Mouse (Mus musculus): Measurements from ENCODE around the gene Hvcn1. TPM values are rescaled to one million over a fixed set of nuclear protein-coding genes. Genes with fewer than 3 reads are reported as not detected.

The Hvcn1 gene
- total and polyA plus RNA-seq, 2 experiments, result 1.5 to 1.7 TPM

GRCm38 (mm10) chr5:122224291-122224690 is 17.7 kb downstream of the Hvcn1 start:
- TF ChIP-seq CTCF (IDR thresholded peaks at IDR 0.05; ENCODE audit: low read depth, low read length) (no peak), POLR2A (IDR thresholded peaks at IDR 0.05; ENCODE audit: extremely low read depth, insufficient read depth, low read length) (no peak)
- H3K4me3 ChIP-seq (ENCODE audit: insufficient read depth, low read depth, low read length), result no peak overlapping the region
- no peaks in the 10 kb centered on the region for H3K79me2 ChIP-seq (ENCODE audit: control insufficient read depth, insufficient read depth, low read length)
- H3K4me1 ChIP-seq (ENCODE audit: control insufficient read depth, insufficient read depth, low read length), result no peaks in the 10 kb centered on the region
- no peak overlapping the region for H3K9ac ChIP-seq (ENCODE audit: low read depth, low read length)
- H3K36me3 ChIP-seq (ENCODE audit: control insufficient read depth, insufficient read depth, low read length), result no peaks in the 10 kb centered on the region
- DNase-seq (ENCODE audit: extremely low read depth, low read depth, low spot score), result no peak
- no peak overlapping the region for H3K27ac ChIP-seq (replicated peaks; ENCODE audit: insufficient read depth, low read depth, low read length)
- no peaks in the 10 kb centered on the region for H3K27me3 ChIP-seq (ENCODE audit: control insufficient read depth, insufficient read depth, low read length)
- 90% methylated on average over 2 of the region's 2 CpGs for WGBS

- Histone ChIP-seq H3K36me3 (ENCODE audit: control insufficient read depth, insufficient read depth, low read length) (no peaks in the 10 kb centered on the region), H3K4me1 (ENCODE audit: control insufficient read depth, insufficient read depth, low read length) (no peaks in the 10 kb centered on the region), H3K27ac (replicated peaks; ENCODE audit: insufficient read depth, low read depth, low read length) (no peak overlapping the region), H3K4me3 (ENCODE audit: insufficient read depth, low read depth, low read length) (no peak overlapping the region), H3K9ac (ENCODE audit: low read depth, low read length) (no peak overlapping the region), H3K27me3 (ENCODE audit: control insufficient read depth, insufficient read depth, low read length) (no peaks in the 10 kb centered on the region), H3K79me2 (ENCODE audit: control insufficient read depth, insufficient read depth, low read length) (no peaks in the 10 kb centered on the region)
- 67% methylated on average over 3 of the region's 3 CpGs for WGBS
- TF ChIP-seq POLR2A (IDR thresholded peaks at IDR 0.05; ENCODE audit: extremely low read depth, insufficient read depth, low read length), result no peak
- DNase-seq (ENCODE audit: extremely low read depth, low read depth, low spot score), result no peak
Measured at GRCm38 (mm10) chr5:122228271-122228765, 21.7 kb downstream of the Hvcn1 start.

GRCm38 (mm10) chr5:122228772-122229171 is 22.2 kb downstream of the Hvcn1 start:
- 65% methylated on average over 4 of the region's 4 CpGs for WGBS
- Histone ChIP-seq H3K27ac (replicated peaks; ENCODE audit: insufficient read depth, low read depth, low read length) (no peak overlapping the region), H3K79me2 (ENCODE audit: control insufficient read depth, insufficient read depth, low read length) (no peaks in the 10 kb centered on the region), H3K36me3 (ENCODE audit: control insufficient read depth, insufficient read depth, low read length) (no peaks in the 10 kb centered on the region), H3K4me1 (ENCODE audit: control insufficient read depth, insufficient read depth, low read length) (no peaks in the 10 kb centered on the region), H3K4me3 (ENCODE audit: insufficient read depth, low read depth, low read length) (no peak overlapping the region), H3K27me3 (ENCODE audit: control insufficient read depth, insufficient read depth, low read length) (no peaks in the 10 kb centered on the region), H3K9ac (ENCODE audit: low read depth, low read length) (no peak overlapping the region)
- no peak for DNase-seq (ENCODE audit: extremely low read depth, low read depth, low spot score)
- no peak for TF ChIP-seq CTCF (IDR thresholded peaks at IDR 0.05; ENCODE audit: low read depth, low read length)
- TF ChIP-seq POLR2A (IDR thresholded peaks at IDR 0.05; ENCODE audit: extremely low read depth, insufficient read depth, low read length), result no peak

- Histone ChIP-seq H3K27me3 (ENCODE audit: control insufficient read depth, insufficient read depth, low read length) (no peaks in the 10 kb centered on the region), H3K9ac (ENCODE audit: low read depth, low read length) (no peak overlapping the region), H3K36me3 (ENCODE audit: control insufficient read depth, insufficient read depth, low read length) (no peaks in the 10 kb centered on the region), H3K4me1 (ENCODE audit: control insufficient read depth, insufficient read depth, low read length) (no peaks in the 10 kb centered on the region), H3K27ac (replicated peaks; ENCODE audit: insufficient read depth, low read depth, low read length) (no peak overlapping the region), H3K79me2 (ENCODE audit: control insufficient read depth, insufficient read depth, low read length) (no peaks in the 10 kb centered on the region), H3K4me3 (ENCODE audit: insufficient read depth, low read depth, low read length) (no peak overlapping the region)
- DNase-seq (ENCODE audit: extremely low read depth, low read depth, low spot score), result no peak
- WGBS, result 98% methylated on average over 4 of the region's 4 CpGs
- no peak for TF ChIP-seq CTCF (IDR thresholded peaks at IDR 0.05; ENCODE audit: low read depth, low read length)
- no peak for TF ChIP-seq POLR2A (IDR thresholded peaks at IDR 0.05; ENCODE audit: extremely low read depth, insufficient read depth, low read length)
Measured at GRCm38 (mm10) chr5:122230816-122231215, 24.2 kb downstream of the Hvcn1 start.

GRCm38 (mm10) chr5:122231431-122231830 is 24.8 kb downstream of the Hvcn1 start:
- H3K79me2 ChIP-seq (ENCODE audit: control insufficient read depth, insufficient read depth, low read length), result no peaks in the 10 kb centered on the region
- no peak overlapping the region for H3K4me3 ChIP-seq (ENCODE audit: insufficient read depth, low read depth, low read length)
- no peaks in the 10 kb centered on the region for H3K27me3 ChIP-seq (ENCODE audit: control insufficient read depth, insufficient read depth, low read length)
- no peak for TF ChIP-seq CTCF (IDR thresholded peaks at IDR 0.05; ENCODE audit: low read depth, low read length)
- TF ChIP-seq POLR2A (IDR thresholded peaks at IDR 0.05; ENCODE audit: extremely low read depth, insufficient read depth, low read length), result no peak
- no peak overlapping the region for H3K27ac ChIP-seq (replicated peaks; ENCODE audit: insufficient read depth, low read depth, low read length)
- no peak overlapping the region for H3K9ac ChIP-seq (ENCODE audit: low read depth, low read length)
- no peaks in the 10 kb centered on the region for H3K36me3 ChIP-seq (ENCODE audit: control insufficient read depth, insufficient read depth, low read length)
- H3K4me1 ChIP-seq (ENCODE audit: control insufficient read depth, insufficient read depth, low read length), result no peaks in the 10 kb centered on the region
- DNase-seq (ENCODE audit: extremely low read depth, low read depth, low spot score), result no peak
- 81% methylated on average over 6 of the region's 6 CpGs for WGBS

GRCm38 (mm10) chr5:122232004-122232403 is 25.4 kb downstream of the Hvcn1 start:
- Histone ChIP-seq H3K4me3 (ENCODE audit: insufficient read depth, low read depth, low read length) (no peak overlapping the region), H3K36me3 (ENCODE audit: control insufficient read depth, insufficient read depth, low read length) (no peaks in the 10 kb centered on the region), H3K4me1 (ENCODE audit: control insufficient read depth, insufficient read depth, low read length) (no peaks in the 10 kb centered on the region), H3K9ac (ENCODE audit: low read depth, low read length) (no peak overlapping the region), H3K27ac (replicated peaks; ENCODE audit: insufficient read depth, low read depth, low read length) (no peak overlapping the region), H3K79me2 (ENCODE audit: control insufficient read depth, insufficient read depth, low read length) (no peaks in the 10 kb centered on the region), H3K27me3 (ENCODE audit: control insufficient read depth, insufficient read depth, low read length) (no peaks in the 10 kb centered on the region)
- 79% methylated on average over 5 of the region's 5 CpGs for WGBS
- DNase-seq (ENCODE audit: extremely low read depth, low read depth, low spot score), result no peak
- TF ChIP-seq POLR2A (IDR thresholded peaks at IDR 0.05; ENCODE audit: extremely low read depth, insufficient read depth, low read length), result no peak
- no peak for TF ChIP-seq CTCF (IDR thresholded peaks at IDR 0.05; ENCODE audit: low read depth, low read length)

Data from liver, adult 2 months (tissue).